Mouse (Mus musculus): Measurements from ENCODE around the gene Fat3.

Fat3 gene

GRCm38 (mm10) chr9:15886756-15887155, 614.3 kb downstream of the Fat3 start:
- in situ Hi-C loops (cut with MboI, MseI), result no loop called here

- in situ Hi-C loops (cut with MboI, MseI), result loop anchor here (5.0 kb wide), 1 partner anchor 193 kb away; no protein-coding TSS in a partner anchor
Measured at GRCm38 (mm10) chr9:15880754-15881153, 620.3 kb downstream of the Fat3 start.

- in situ Hi-C loops (cut with MboI, MseI), result loop anchor here (5.0 kb wide), 1 partner anchor 193 kb away; no protein-coding TSS in a partner anchor
Measured at GRCm38 (mm10) chr9:15880160-15880603, 620.9 kb downstream of the Fat3 start.

DNA sequence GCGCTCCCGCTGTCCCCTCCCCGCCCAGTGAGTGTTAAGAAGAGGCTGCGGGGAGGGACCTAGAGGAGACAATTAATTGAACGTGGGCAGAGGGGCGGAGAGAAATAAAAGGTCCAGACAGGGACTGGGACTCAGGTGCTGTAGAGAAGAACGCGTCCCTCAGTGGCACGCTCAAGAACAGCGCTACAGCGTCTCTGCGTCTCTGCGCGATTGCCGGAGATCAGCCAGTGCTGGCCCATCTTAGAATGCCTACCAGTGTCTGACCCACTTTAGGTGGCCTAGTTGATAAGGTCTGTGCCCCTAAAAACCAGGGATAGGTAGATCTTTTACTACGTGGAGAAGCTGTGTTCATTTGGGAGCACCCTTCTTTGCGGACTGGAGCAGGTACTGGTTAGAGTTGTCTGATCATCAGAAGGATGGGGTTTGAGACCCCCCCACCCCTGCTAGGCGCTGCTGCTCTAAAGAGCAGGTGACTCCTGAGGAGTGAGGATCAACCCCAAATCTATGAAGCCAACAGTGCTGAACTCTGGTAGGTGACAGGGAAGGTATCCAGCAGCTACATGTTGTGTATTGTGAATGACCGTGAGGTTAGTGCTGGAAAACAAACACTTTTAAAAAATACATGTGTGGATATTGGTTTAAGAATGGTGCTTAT, 626.5 kb downstream of the Fat3 start, which contains the start of gene Mtnr1b:
Mtnr1b (minus strand) TSS at position 51 of the 655 bp plus-strand sequence.
- in situ Hi-C loops (cut with MboI, MseI), result no loop called here

GRCm38 (mm10) chr9:15870013-15870412, 631.1 kb downstream of the Fat3 start:
- in situ Hi-C loops (cut with MboI, MseI), result no loop called here

DNA sequence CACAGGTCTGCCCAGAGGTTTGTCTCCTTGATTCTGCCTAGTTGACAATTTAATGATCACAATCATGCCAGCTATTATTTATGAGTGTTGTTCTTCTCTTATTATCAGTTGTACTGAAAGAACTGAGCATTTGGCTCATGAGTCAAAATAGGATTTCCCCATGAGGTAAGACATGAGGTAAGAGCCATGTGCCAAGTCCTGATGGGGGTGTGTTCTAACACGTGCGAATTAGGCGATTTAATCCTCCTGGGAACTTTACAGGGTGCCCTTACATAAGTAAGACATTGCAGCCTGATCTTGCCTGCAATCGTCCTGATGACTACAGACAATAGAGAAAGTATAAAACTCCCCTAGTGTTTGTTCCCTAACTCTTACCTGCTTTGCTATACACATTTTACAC, 631.6 kb downstream of the Fat3 start:
- in situ Hi-C loops (cut with MboI, MseI), result no loop called here

DNA sequence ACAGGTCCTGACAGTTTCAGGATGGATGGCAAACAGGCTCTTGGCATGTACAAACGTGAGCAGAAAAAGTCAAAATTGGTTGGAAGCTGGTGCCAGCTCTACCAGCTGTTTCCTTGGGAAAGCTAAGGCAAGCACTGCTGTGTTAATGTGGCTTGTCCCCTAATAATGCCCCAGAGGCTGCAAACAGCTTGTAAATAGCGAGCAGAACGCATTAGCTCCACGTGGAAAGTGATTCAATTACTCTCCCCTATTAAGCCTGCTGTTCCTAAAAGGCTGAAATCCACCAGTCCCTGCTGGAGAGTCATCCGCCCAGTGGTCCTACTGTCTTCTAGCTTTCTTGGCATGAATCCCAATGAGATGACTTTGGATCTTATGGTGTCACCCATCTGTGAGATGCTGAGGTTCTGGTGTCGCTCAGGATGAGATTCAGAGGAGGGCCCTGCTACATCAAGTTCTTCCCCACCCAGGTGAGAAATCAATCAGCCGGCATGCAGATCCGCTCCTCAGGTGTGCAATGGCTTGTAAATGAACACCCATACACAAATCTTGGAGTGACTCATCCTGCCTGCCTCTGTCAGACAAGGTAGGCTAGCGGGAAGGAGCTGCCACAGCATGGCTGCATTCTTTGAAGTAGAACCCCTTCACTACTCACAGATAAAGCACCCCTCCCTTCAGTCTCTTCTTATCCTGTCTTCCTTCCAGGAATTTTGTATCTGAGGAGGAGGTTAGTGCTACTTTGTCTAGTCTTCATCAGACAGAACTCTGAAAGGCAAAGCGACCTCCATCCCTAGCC, 634.6 kb downstream of the Fat3 start:
- in situ Hi-C loops (cut with MboI, MseI), result no loop called here

GRCm38 (mm10) chr9:15861402-15861801, 639.7 kb downstream of the Fat3 start:
- in situ Hi-C loops (cut with MboI, MseI), result no loop called here

Data from regulatory T cell (primary cell).